Mouse (Mus musculus) thymus, adult 2 months (tissue): ENCODE results near the gene Gm47995.
"Not testable (repeated sequence)": the region's sequence is repeated elsewhere in the genome, so short reads cannot be mapped to it uniquely, and the experiment has no call there.

ENCODE experiments used
- CTCF ChIP-seq: fragments of 200-500 bp; IDR thresholded peaks from 2 replicates; pipeline ENCODE4 v1.5.1; 2012; ENCODE audit warnings: mild to moderate bottlenecking, control low read depth, low read length, moderate library complexity, borderline replicate concordance; ENCODE audit not compliant: control insufficient read depth, poor library complexity, insufficient read depth; ENCODE audit errors: extremely low read depth
- POLR2A ChIP-seq: fragments of 200-500 bp; IDR thresholded peaks from 2 replicates; pipeline ENCODE4 v1.6.1; 2012; ENCODE audit warnings: mild to moderate bottlenecking, low read length, control low read depth, moderate library complexity; ENCODE audit not compliant: control insufficient read depth, poor library complexity, insufficient read depth; ENCODE audit errors: extremely low read depth

DNA sequence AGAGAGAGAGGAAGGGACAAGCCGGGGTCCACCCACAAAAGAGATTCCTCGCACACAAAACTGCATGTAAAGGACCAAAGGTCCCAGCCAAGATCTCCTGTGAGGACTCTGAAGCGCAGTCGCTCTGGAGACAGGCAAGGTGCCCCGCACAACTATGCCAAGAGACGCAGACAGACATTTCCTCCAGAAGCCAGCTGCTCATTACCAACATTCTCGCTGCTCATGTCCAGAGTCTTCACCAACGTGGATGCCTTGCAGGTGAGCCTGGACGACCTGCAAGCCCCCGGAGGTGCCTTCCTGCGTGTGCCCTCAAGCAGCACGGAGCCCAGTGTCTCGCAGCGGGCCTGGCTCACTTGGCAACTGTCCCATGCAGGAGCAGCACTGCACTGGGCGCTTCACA lies 5.5 kb upstream of the Gm47995 start:
- not testable (repeated sequence) for TF ChIP-seq CTCF, POLR2A
